Mouse (Mus musculus): ENCODE measurements around the gene Dscaml1.
"Not testable (repeated sequence)": the region's sequence is repeated elsewhere in the genome, so short reads cannot be mapped to it uniquely, and the experiment has no call there.

The Dscaml1 gene

GRCm38 (mm10) chr9:45774088-45774487 lies 347.7 kb downstream of the Dscaml1 start:
- DNase-seq (ENCODE audit: low spot score in 2 of 2): no peak

GRCm38 (mm10) chr9:45776176-45776575 lies 349.7 kb downstream of the Dscaml1 start:
- not testable (repeated sequence) for DNase-seq (ENCODE audit: low spot score in 2 of 2)

GRCm38 (mm10) chr9:45779201-45779600 lies 352.8 kb downstream of the Dscaml1 start:
- DNase-seq (ENCODE audit: low spot score in 2 of 2): no peak

DNA sequence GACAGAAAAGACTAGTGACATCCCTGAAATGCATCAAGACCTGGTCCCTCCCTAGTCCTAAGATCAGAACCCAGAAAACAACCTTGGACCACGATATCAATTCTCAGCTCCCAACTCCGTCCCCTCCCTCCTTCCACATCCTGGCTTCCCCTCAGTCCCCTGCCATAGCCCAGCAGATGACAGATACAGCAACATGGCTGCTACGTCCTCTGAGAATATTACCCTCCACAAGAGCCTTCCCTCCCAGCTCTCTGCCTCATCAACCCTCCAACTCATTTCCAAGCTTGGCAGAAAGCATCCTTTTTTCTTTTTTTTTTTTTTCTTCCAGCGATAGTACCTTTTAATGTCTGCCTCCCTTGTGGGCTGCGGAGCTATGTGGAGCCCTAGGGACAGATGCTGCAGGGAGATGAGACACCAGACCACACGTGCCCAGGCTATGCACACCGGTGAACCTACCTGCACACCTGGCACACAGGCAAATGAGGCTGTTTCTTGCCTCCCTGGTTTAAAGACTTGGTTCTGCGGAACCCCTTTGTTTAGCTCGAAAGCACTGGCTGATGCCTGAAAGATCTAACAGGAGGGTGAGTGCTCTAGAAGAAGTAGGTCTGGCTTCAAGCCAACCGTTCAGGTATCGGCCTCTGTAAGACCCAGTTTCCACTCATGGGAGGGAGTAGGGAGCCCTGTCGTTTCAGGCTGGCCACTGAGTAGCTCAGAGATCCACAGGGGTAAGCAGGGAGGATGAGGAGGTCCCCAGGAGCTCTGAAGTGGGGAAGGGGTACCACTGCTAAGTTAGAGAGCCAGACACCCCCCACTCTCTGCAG lies 357.0 kb downstream of the Dscaml1 start:
- DNase-seq (ENCODE audit: low spot score in 2 of 2): no peak

- DNase-seq (ENCODE audit: low spot score in 2 of 2): no peak
Observed at GRCm38 (mm10) chr9:45787071-45787470, 360.6 kb downstream of the Dscaml1 start.

GRCm38 (mm10) chr9:45787547-45787946 lies 361.1 kb downstream of the Dscaml1 start:
- no peak for DNase-seq (ENCODE audit: low spot score in 2 of 2)

DNA sequence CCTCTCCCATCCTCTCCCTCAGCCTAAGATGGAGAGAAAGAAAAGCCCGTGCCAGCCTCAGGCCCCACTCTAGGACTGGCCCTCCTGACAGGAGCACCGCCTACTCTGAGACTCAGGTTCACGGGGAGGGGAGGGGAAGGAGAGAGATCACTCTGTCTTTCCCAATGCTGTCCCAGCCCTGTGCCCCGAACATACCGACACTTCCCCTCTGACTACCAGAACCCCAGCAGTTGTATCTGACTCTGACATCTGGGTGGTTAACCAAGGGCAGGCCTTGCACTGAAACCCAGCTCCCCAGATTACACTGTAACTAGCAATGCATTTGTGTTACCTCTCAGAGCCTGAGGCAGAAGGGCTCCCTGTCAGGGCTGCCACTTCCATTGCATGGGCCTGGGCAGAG lies 362.0 kb downstream of the Dscaml1 start:
- no peak for DNase-seq (ENCODE audit: low spot score in 2 of 2)

DNA sequence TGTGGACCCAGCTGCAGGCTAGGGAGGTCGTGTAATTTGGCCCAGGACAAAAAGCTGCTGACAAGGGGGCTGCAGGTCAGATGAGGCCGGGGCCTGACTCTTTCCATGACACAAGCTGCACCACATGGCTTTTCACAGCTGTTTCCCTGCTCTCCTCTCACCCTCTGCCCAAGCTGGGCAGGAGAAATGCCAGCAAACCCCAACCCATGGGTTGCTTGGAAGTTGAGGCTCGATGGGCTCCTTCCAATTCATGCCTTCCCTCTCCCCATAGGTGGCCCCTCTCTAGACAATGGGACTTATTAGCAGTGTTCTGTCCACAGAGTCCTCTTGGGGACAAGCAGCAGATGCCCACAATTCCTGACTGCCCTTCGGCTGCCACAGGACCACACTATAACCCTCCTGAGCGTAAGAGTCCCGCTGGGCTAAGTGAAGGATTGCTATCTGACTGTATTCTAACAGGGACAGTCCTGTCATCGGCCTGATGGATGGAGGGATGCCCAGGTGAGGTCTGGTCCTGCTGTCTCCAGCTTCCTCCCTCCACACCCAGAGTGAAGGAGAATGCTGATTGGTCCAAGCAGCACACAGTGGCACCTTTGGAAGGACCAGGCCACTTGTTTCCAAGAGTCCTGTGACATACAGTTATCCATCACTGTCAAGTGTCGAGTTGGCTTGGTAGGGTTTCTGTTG lies 365.2 kb downstream of the Dscaml1 start:
- DNase-seq (ENCODE audit: low spot score in 2 of 2): no peak

GRCm38 (mm10) chr9:45792235-45792634 lies 365.8 kb downstream of the Dscaml1 start:
- no peak for DNase-seq (ENCODE audit: low spot score in 2 of 2)

DNA sequence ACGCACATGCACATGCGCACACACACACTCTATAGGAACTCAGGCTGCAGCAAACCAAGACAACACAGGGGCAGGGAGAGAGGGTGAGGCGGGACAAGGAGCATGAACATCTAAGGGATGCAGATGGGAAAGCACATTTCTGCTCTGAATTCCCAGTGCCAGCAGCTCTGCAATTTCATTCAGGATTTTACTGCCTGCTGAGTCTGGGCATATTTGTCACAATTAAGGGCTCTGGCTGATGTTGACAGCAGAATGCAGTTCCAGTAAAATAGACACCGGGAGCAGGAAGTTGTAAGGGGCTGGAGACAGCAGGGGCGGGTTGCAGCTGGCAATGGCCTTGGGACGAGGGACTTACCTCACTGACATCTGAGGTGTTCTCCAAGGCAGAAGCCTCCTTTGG lies 367.3 kb downstream of the Dscaml1 start:
- DNase-seq (ENCODE audit: low spot score in 2 of 2): no peak

DNA sequence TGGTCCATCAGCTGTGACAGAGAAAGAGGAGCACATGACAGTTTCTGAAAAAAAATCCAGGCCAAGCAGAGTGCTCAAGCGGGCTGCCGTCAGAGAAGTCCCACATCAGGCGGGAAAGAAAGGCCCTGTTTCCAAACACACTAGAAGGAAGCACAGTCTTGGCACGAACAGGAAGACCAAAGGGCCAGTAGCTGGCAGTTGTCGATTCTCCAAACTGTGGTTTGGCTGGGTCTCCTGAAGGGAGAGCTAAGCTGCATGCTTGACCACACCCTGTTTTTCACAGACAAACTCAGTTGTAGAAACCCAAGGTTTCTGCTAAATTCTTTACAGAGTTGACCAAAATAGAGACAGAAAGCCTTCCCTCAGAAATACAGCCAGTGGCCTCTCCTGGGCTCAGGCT lies 369.3 kb downstream of the Dscaml1 start:
- DNase-seq (ENCODE audit: low spot score in 2 of 2): no peak

DNA sequence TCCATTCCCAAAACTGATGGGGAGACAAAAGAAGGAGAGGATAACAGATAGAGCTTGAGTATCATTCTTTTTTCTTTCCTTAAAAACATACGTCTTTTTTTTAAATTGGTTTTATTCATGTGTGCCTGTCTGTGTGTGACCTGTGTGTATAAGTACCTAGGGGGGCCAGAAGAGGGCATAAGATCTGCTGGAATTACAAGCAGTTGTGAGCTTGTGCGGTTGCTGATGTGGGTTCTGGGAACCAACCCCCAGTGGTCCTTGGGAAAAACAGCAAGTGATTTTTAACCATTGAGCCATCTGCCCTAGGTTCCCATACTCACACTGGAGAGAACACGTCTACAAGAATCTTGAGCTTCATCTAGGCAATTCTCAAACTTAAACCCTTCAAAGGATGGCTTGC lies 370.8 kb downstream of the Dscaml1 start:
- no peak for DNase-seq (ENCODE audit: low spot score in 2 of 2)

- no peak for DNase-seq (ENCODE audit: low spot score in 2 of 2)
Observed at GRCm38 (mm10) chr9:45798467-45799164, 372.2 kb downstream of the Dscaml1 start.

- DNase-seq (ENCODE audit: low spot score in 2 of 2): no peak
Observed at GRCm38 (mm10) chr9:45799402-45799801, 373.0 kb downstream of the Dscaml1 start.
